8 mouse cellular contexts compared by ENCODE assay signal in the genomic region with DNA sequence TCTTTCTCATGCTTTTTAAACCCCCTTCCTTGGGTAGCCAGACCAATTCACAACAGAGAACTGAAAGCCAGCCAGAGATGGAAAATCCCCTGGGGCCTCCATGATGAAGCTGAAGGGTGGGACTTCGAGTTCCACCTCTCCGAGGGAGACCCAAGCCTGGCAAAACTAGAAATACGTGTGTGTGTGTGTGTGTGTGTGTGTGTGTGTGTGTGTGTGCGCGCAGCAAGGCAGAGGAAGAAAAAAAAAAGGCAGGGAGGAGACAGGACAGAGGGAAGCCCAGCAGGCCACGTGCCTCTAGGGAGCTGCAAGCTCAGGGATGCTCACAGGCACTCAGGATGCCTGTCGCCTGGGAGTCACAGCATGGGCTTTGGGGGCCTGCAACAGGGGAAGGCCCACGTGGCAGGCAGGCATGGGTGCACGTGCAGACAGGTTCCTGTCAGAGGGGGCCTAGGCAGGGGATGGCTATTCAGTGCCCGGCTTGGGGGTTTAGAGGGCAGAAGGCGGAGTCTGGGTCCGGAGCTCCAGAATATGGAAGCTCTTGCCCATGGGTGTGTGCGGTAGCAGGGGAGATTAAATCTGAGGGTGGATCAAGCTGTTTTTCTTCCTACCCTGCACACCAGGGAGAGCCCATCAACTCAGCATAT. TPM values are rescaled to one million over a fixed set of nuclear protein-coding genes. Genes with fewer than 3 reads are reported as not detected.
DNase-seq lines count a peak whose midpoint lies in the region; ATAC-seq and TF ChIP-seq lines count a peak whose summit lies in the region.

No protein-coding gene starts in this region.

- H3K9me3 ChIP-seq in MEL (replicated peaks; ENCODE audit: insufficient read depth, low read length): no peaks in the 10 kb centered on the region
- no peaks in the 10 kb centered on the region for H3K9me3 ChIP-seq in erythroblast, embryonic 14.5 days (ENCODE audit: control insufficient read depth, low read length)
- H3K9me3 ChIP-seq in intestine, embryonic 16.5 days (ENCODE audit: control insufficient read depth, low read length): no peaks in the 10 kb centered on the region
- no peaks in the 10 kb centered on the region for H3K9me3 ChIP-seq in midbrain, embryonic 11.5 days (ENCODE audit: control insufficient read depth, low read length)

- DNase-seq in layer of hippocampus, adult 2 months (ENCODE audit: low spot score in 2 of 2): no peak
- DNase-seq in layer of hippocampus, adult 9-10 months (ENCODE audit: low spot score): no peak
- DNase-seq in MEL (ENCODE audit: low read depth, low spot score): peak; percentile 81
- no peak for DNase-seq in midbrain, embryonic 11.5 days (ENCODE audit: low spot score, missing footprints)
- peak; percentile 40 to 59 for DNase-seq in thymus, adult 18-20 months
- no peak for DNase-seq in gastrocnemius, postnatal 25 days

- no peak for TF ChIP-seq RAD21 in MEL (IDR thresholded peaks at IDR 0.05; ENCODE audit: low read depth, low read length)

- 4% methylated on average over 13 of the region's 13 CpGs for WGBS in intestine, embryonic 16.5 days
- WGBS in midbrain, embryonic 11.5 days: 3% methylated on average over 13 of the region's 13 CpGs

- peaks cover 44 to 58% of the 10 kb centered on the region in 2 experiments for H3K4me1 ChIP-seq in MEL (ENCODE audit: control insufficient read depth in 1 of 2, insufficient read depth in 2 of 2, low read length in 2 of 2)
- peaks cover 96% of the 10 kb centered on the region for H3K4me1 ChIP-seq in erythroblast, embryonic 14.5 days (ENCODE audit: control insufficient read depth)
- H3K4me1 ChIP-seq in intestine, embryonic 16.5 days (ENCODE audit: control insufficient read depth, insufficient read depth, low read length): peaks cover 74% of the 10 kb centered on the region
- H3K4me1 ChIP-seq in midbrain, embryonic 11.5 days (ENCODE audit: control insufficient read depth, insufficient read depth, low read length): peaks cover 29% of the 10 kb centered on the region

- peaks cover 6 to 58% of the 10 kb centered on the region in 2 experiments; a peak in 3 of 4 replicates for H3K36me3 ChIP-seq in MEL (ENCODE audit: control insufficient read depth in 1 of 2, insufficient read depth in 2 of 2, low read length in 2 of 2)
- peaks cover 78% of the 10 kb centered on the region for H3K36me3 ChIP-seq in erythroblast, embryonic 14.5 days (ENCODE audit: control insufficient read depth)
- peaks cover 17% of the 10 kb centered on the region for H3K36me3 ChIP-seq in intestine, embryonic 16.5 days (ENCODE audit: control insufficient read depth, insufficient read depth, low read length)
- H3K36me3 ChIP-seq in midbrain, embryonic 11.5 days (ENCODE audit: control insufficient read depth, insufficient read depth, low read length): peaks cover 3% of the 10 kb centered on the region; the same call in 1 of the 2 replicates

- peak overlapping the region; percentile 95 for H3K27ac ChIP-seq in layer of hippocampus, adult 2 months
- H3K27ac ChIP-seq in MEL (ENCODE audit: control insufficient read depth, low read depth, low read length): peak overlapping the region; percentile 96
- peak overlapping the region; percentile 96 for H3K27ac ChIP-seq in intestine, embryonic 16.5 days (ENCODE audit: low read length)
- H3K27ac ChIP-seq in midbrain, embryonic 11.5 days (ENCODE audit: low read depth, low read length): peak overlapping the region; percentile 69

- no peak for TF ChIP-seq CTCF in layer of hippocampus, adult 2 months (conservative IDR thresholded peaks at IDR 0.05)
- TF ChIP-seq CTCF in MEL (IDR thresholded peaks at IDR 0.05 in 2 of 3, conservative IDR thresholded peaks at IDR 0.05 in 1 of 3; ENCODE audit: control insufficient read depth in 1 of 3, insufficient read depth in 1 of 3, low read depth in 2 of 3, low read length in 3 of 3, poor library complexity in 1 of 3, severe bottlenecking in 1 of 3): no peak

- no peaks in the 10 kb centered on the region for H3K27me3 ChIP-seq in MEL (ENCODE audit: control insufficient read depth in 1 of 2, insufficient read depth in 2 of 2, low read length in 2 of 2)
- no peaks in the 10 kb centered on the region for H3K27me3 ChIP-seq in erythroblast, embryonic 14.5 days (ENCODE audit: control insufficient read depth)
- H3K27me3 ChIP-seq in intestine, embryonic 16.5 days (replicated peaks; ENCODE audit: control insufficient read depth, insufficient read depth, low read length): no peaks in the 10 kb centered on the region
- no peaks in the 10 kb centered on the region for H3K27me3 ChIP-seq in midbrain, embryonic 11.5 days (ENCODE audit: control insufficient read depth, insufficient read depth, low read length)

- ATAC-seq in intestine, embryonic 16.5 days: no peak
- ATAC-seq in midbrain, embryonic 11.5 days (ENCODE audit: low FRiP score): peak; percentile 59

- TF ChIP-seq POLR2A in MEL (IDR thresholded peaks at IDR 0.05; ENCODE audit: control insufficient read depth in 1 of 2, insufficient read depth in 1 of 2, low read depth in 1 of 2, low read length in 2 of 2, poor library complexity in 1 of 2): peak in 1 of 2 experiments; percentile 39; a peak in 2 of 4 replicates

- TF ChIP-seq EP300 in MEL (IDR thresholded peaks at IDR 0.05; ENCODE audit: low read depth in 1 of 2, low read length in 2 of 2): peak in 1 of 2 experiments; percentile 23; a peak in 1 of 4 replicates

- H3K9ac ChIP-seq in MEL (ENCODE audit: control insufficient read depth, low read depth, low read length, poor library complexity, severe bottlenecking): peak overlapping the region; percentile 66
- H3K9ac ChIP-seq in intestine, embryonic 16.5 days (ENCODE audit: low read depth, low read length): peak overlapping the region; percentile 70
- H3K9ac ChIP-seq in midbrain, embryonic 11.5 days (ENCODE audit: low read length): peak overlapping the region; percentile 69

- peaks cover 79% of the 10 kb centered on the region for H3K79me2 ChIP-seq in MEL (ENCODE audit: control insufficient read depth, insufficient read depth, low read length, poor library complexity)

- H3K4me3 ChIP-seq in layer of hippocampus, adult 2 months: peak overlapping the region; percentile 61
- peak overlapping the region; percentile 40 to 41 for H3K4me3 ChIP-seq in MEL (ENCODE audit: control insufficient read depth in 1 of 2, insufficient read depth in 1 of 2, low read depth in 2 of 2, low read length in 2 of 2)
- peak overlapping the region; percentile 77 for H3K4me3 ChIP-seq in erythroblast, embryonic 14.5 days (replicated peaks)
- peak overlapping the region; percentile 46 for H3K4me3 ChIP-seq in intestine, embryonic 16.5 days (ENCODE audit: low read length)
- peak overlapping the region; percentile 30 for H3K4me3 ChIP-seq in midbrain, embryonic 11.5 days (ENCODE audit: low read depth, low read length)

- H3K4me2 ChIP-seq in intestine, embryonic 16.5 days (ENCODE audit: low read depth, low read length): peak overlapping the region; percentile 68
- peak overlapping the region; percentile 55 for H3K4me2 ChIP-seq in midbrain, embryonic 11.5 days

TF ChIP-seq in MEL, 35 proteins besides CTCF, POLR2A, EP300 and RAD21 (continues in another document):
- TF ChIP-seq MYC (IDR thresholded peaks at IDR 0.05; ENCODE audit: low read depth, low read length) (peak; percentile 95), ZC3H11A (IDR thresholded peaks at IDR 0.05; ENCODE audit: low read depth, low read length) (no peak), E2F4 (IDR thresholded peaks at IDR 0.05; ENCODE audit: borderline replicate concordance, low read depth, low read length) (no peak), POLR2AphosphoS2 (IDR thresholded peaks at IDR 0.05; ENCODE audit: low read length) (peak; percentile 38), CHD2 (IDR thresholded peaks at IDR 0.05; ENCODE audit: low read length) (no peak), HCFC1 (IDR thresholded peaks at IDR 0.05; ENCODE audit: low read depth, low read length) (0 out of 2 replicates have a peak, but pooled peaks have one; percentile 18), POLR2AphosphoS5 (IDR thresholded peaks at IDR 0.05; ENCODE audit: borderline replicate concordance, low read depth, low read length) (no peak), NRF1 (IDR thresholded peaks at IDR 0.05; ENCODE audit: insufficient read depth, low read depth, low read length, poor library complexity, severe bottlenecking) (no peak), USF2 (IDR thresholded peaks at IDR 0.05; ENCODE audit: borderline replicate concordance in 1 of 2, insufficient read depth in 1 of 2, low read depth in 1 of 2, low read length in 2 of 2) (0 out of 4 replicates have a peak, but pooled peaks of 1 of the 2 experiments have one; percentile 9), CHD1 (IDR thresholded peaks at IDR 0.05; ENCODE audit: low read depth, low read length) (0 out of 2 replicates have a peak, but pooled peaks have one; percentile 2), ZMIZ1 (IDR thresholded peaks at IDR 0.05; ENCODE audit: low read depth, low read length) (no peak; the same call in 1 of the 2 replicates), JUND (IDR thresholded peaks at IDR 0.05; ENCODE audit: low read depth, low read length) (no peak), MYB (IDR thresholded peaks at IDR 0.05; ENCODE audit: low read depth, low read length) (no peak), SIN3A (IDR thresholded peaks at IDR 0.05; ENCODE audit: low read length) (peak; percentile 56; the same call in 1 of the 2 replicates), ETS1 (IDR thresholded peaks at IDR 0.05; ENCODE audit: low read depth, low read length) (no peak), RCOR1 (IDR thresholded peaks at IDR 0.05; ENCODE audit: low read depth, low read length) (no peak)

RNA-seq across cellular contexts. Expression of a gene that starts 28.0 kb away (rescaled TPM):
- 1 to 10 TPM; 2.8 to 3.8 TPM for total RNA-seq in layer of hippocampus, adult 2 months (2021)
- total RNA-seq in MEL (2012; rRNA removed): 0.10 and 0.31 TPM in 2 replicates
- under 1 TPM in 1 of 2 experiments, not detected in 1; 0.46 TPM for polyA plus RNA-seq in MEL (2012; ENCODE audit: insufficient read depth in 1 of 2, insufficient read length in 2 of 2, low read depth in 1 of 2, low replicate concordance in 2 of 2, missing spikeins in 1 of 2)
- 0.02 and 0.03 TPM in 2 replicates for polyA plus RNA-seq in erythroblast, embryonic 14.5 days (2012)
- polyA plus RNA-seq in intestine, embryonic 16.5 days (2015; fragmentation: Nextera tagmentation; extraction: Ambion mirVana): 0.34 and 0.67 TPM in 2 replicates
- 3.4 and 3.8 TPM in 2 replicates for polyA plus RNA-seq in midbrain, embryonic 11.5 days (2014; fragmentation: Nextera tagmentation; extraction: Ambion mirVana)
- under 1 TPM; 0.10 to 0.24 TPM for total RNA-seq in gastrocnemius, postnatal 25 days (2021)

RNA-seq across cellular contexts. Expression of a gene that starts 42.4 kb away (rescaled TPM):
- 10 to 100 TPM; 24.6 to 27.2 TPM for total RNA-seq in layer of hippocampus, adult 2 months (2021)
- 7.7 TPM in 2 replicates for total RNA-seq in MEL (2012; rRNA removed)
- polyA plus RNA-seq in MEL (2012; ENCODE audit: insufficient read depth in 1 of 2, insufficient read length in 2 of 2, low read depth in 1 of 2, low replicate concordance in 2 of 2, missing spikeins in 1 of 2): 10 to 100 TPM in 1 of 2 experiments, not detected in 1; 25.3 TPM
- polyA plus RNA-seq in erythroblast, embryonic 14.5 days (2012): 2.1 and 2.8 TPM in 2 replicates
- polyA plus RNA-seq in intestine, embryonic 16.5 days (2015; fragmentation: Nextera tagmentation; extraction: Ambion mirVana): 6.3 and 6.7 TPM in 2 replicates
- 3.4 and 3.9 TPM in 2 replicates for polyA plus RNA-seq in midbrain, embryonic 11.5 days (2014; fragmentation: Nextera tagmentation; extraction: Ambion mirVana)
- total RNA-seq in gastrocnemius, postnatal 25 days (2021): 1 to 10 TPM; 8.0 to 9.9 TPM

Comparison
In these comparisons a context has a peak if more than half of its experiments do, and no peak if none do; other contexts are left out.
1. DNase-seq: peak in MEL (single experiment) and thymus, adult 18-20 months (2 of 2); none in layer of hippocampus, adult 2 months (0 of 2), layer of hippocampus, adult 9-10 months (single experiment), midbrain, embryonic 11.5 days (single experiment) and gastrocnemius, postnatal 25 days (single experiment).
2. Peak in every context shown above with its lines, with median percentiles within 50 percentile points of each other: H3K27ac ChIP-seq, H3K4me3 ChIP-seq and H3K9ac ChIP-seq.